Mouse (Mus musculus) spleen, adult 2 months (tissue): ENCODE data around the gene Wfdc1.

Experiments used
- CTCF ChIP-seq: fragments of 200-500 bp; IDR thresholded peaks from 2 replicates; pipeline ENCODE4 v1.5.1; 2011; ENCODE audit warnings: mild to moderate bottlenecking, inconsistent platforms; ENCODE audit not compliant: insufficient read depth, insufficient read length, insufficient replicate concordance; ENCODE audit errors: extremely low read depth
- POLR2A ChIP-seq: fragments of 200-500 bp; IDR thresholded peaks from 2 replicates; pipeline ENCODE4 v1.6.1; 2011; ENCODE audit warnings: low read depth, low read length, inconsistent platforms

DNA sequence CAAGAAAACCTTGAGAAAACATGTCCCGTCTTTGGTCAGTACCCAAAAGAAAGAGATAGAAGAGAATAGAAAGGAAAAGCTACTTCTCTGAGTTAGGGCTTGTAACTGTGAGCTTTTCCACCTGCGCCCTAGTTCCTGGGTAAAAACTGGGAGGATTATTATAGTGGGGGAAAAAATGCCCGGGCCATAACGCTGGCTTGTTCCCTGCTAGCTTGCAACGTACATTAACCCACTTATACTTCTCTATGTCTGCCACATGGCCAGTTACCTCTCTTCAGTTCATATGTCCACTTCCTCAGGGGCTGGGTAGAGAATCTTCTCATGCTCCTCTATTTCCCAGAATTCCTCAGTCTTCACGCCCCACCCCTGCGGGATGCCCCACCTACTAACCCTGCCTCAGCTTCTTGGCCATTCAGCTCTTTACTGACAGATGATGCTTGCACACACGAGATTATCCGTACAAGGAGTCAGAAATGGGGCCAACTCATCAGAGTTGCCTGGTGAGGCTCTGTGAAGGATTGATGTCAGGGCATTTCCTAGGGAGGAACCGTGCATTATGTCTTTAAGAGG, 70.3 kb downstream of the Wfdc1 start:
- TF ChIP-seq CTCF (no peak), POLR2A (no peak)
